Mouse (Mus musculus) testis, adult 2 months (tissue): ENCODE data around the gene Cd164. TPM values are rescaled to one million over a fixed set of nuclear protein-coding genes. Genes with fewer than 3 reads are reported as not detected.

Experiments
- H3K27ac ChIP-seq: fragments of 200-500 bp; 2 replicates; pipeline ENCODE4 v1.5.1; 2012; ENCODE audit warnings: low read depth, low read length; ENCODE audit not compliant: control insufficient read depth, insufficient read depth
- H3K27me3 ChIP-seq: fragments of 200-500 bp; 2 replicates; pipeline ENCODE4 v1.6.1; 2012; ENCODE audit warnings: mild to moderate bottlenecking, low read length, moderate library complexity; ENCODE audit not compliant: control insufficient read depth, insufficient read depth
- H3K36me3 ChIP-seq: fragments of 200-500 bp; 2 replicates; pipeline ENCODE4 v1.6.1; 2012; ENCODE audit warnings: mild to moderate bottlenecking, low read length; ENCODE audit not compliant: control insufficient read depth, insufficient read depth
- H3K4me1 ChIP-seq: fragments of 200-500 bp; 2 replicates; pipeline ENCODE4 v1.6.1; 2012; ENCODE audit warnings: low read length; ENCODE audit not compliant: control insufficient read depth, insufficient read depth
- H3K4me3 ChIP-seq: fragments of 200-500 bp; 2 replicates; pipeline ENCODE4 v1.5.1; 2012; ENCODE audit warnings: low read depth, mild to moderate bottlenecking, low read length, moderate library complexity, mixed read lengths; ENCODE audit not compliant: control insufficient read depth
- CTCF ChIP-seq: fragments of 200-500 bp; IDR thresholded peaks from 2 replicates; pipeline ENCODE4 v1.5.1; 2012; ENCODE audit warnings: low read depth, mild to moderate bottlenecking, inconsistent platforms, low read length, moderate library complexity; ENCODE audit not compliant: control insufficient read depth, insufficient read depth, insufficient replicate concordance
- POLR2A ChIP-seq: fragments of 200-500 bp; IDR thresholded peaks from 2 replicates; pipeline ENCODE4 v1.6.1; 2012; ENCODE audit warnings: low read depth, mild to moderate bottlenecking, inconsistent platforms, low read length, moderate library complexity; ENCODE audit not compliant: control insufficient read depth
- polyA plus RNA-seq: library from polyadenylated mRNA; depleted of rRNA; stranded (reverse); fragments of >200 nt; gene quantifications from 2 replicates; pipeline ENCODE4 v1.2.3, GENCODE M21; 2012; rRNA removed

Cd164 gene
- polyA plus RNA-seq, 1 experiment: 279 TPM

GRCm38 (mm10) chr10:41576328-41576833 lies 57.2 kb downstream of the Cd164 start:
- no peaks in the 10 kb centered on the region for H3K36me3 ChIP-seq
- H3K4me3 ChIP-seq: no peak overlapping the region
- no peak overlapping the region for H3K27ac ChIP-seq
- no peaks in the 10 kb centered on the region for H3K27me3 ChIP-seq
- peaks cover 8% of the 10 kb centered on the region for H3K4me1 ChIP-seq
- TF ChIP-seq CTCF (no peak), POLR2A (no peak)

GRCm38 (mm10) chr10:41578541-41578940 lies 59.3 kb downstream of the Cd164 start:
- no peak for TF ChIP-seq POLR2A
- no peak for TF ChIP-seq CTCF
- Histone ChIP-seq H3K4me1 (peaks cover 5% of the 10 kb centered on the region; the same call in 1 of the 2 replicates), H3K27me3 (no peaks in the 10 kb centered on the region), H3K4me3 (no peak overlapping the region), H3K36me3 (no peaks in the 10 kb centered on the region), H3K27ac (no peak overlapping the region)

GRCm38 (mm10) chr10:41580441-41580840 lies 61.2 kb downstream of the Cd164 start:
- H3K4me3 ChIP-seq: no peak overlapping the region
- TF ChIP-seq POLR2A: no peak
- TF ChIP-seq CTCF: no peak
- H3K27me3 ChIP-seq: no peaks in the 10 kb centered on the region
- peaks cover 5% of the 10 kb centered on the region; the same call in 1 of the 2 replicates for H3K4me1 ChIP-seq
- no peaks in the 10 kb centered on the region for H3K36me3 ChIP-seq
- no peak overlapping the region for H3K27ac ChIP-seq

Other genes starting within 250 kb of the Cd164 start
- gene Fig4, start 216.2 kb upstream of the Cd164 start, polyA plus RNA-seq: 10.2 and 10.3 TPM in 2 replicates
- gene Ak9, start 215.4 kb upstream of the Cd164 start, polyA plus RNA-seq: 8.6 and 11.8 TPM in 2 replicates
- 8.2 and 9.1 TPM in 2 replicates for gene Zbtb24, start 69.0 kb upstream of the Cd164 start, polyA plus RNA-seq
- gene Mical1, start 43.1 kb upstream of the Cd164 start, polyA plus RNA-seq: 1.6 and 2.4 TPM in 2 replicates
- 21.3 and 22.7 TPM in 2 replicates for gene Smpd2, start 29.0 kb upstream of the Cd164 start, polyA plus RNA-seq
- 25.9 and 29.4 TPM in 2 replicates for gene Ppil6, start 29.0 kb upstream of the Cd164 start, polyA plus RNA-seq
- gene Ccdc162, start 197.2 kb downstream of the Cd164 start, polyA plus RNA-seq: 0.56 and 1.3 TPM in 2 replicates